Mouse (Mus musculus): ENCODE data around the gene Mfsd2b. TPM values are rescaled to one million over a fixed set of nuclear protein-coding genes. Genes with fewer than 3 reads are reported as not detected.

Mfsd2b gene
- 9.1 TPM for polyA plus RNA-seq (2015; fragmentation: Illumina TruSeq; extraction: RNeasy Lipid Tissue Mini Kit (QIAGEN cat#74804); ENCODE audit: insufficient read depth, low replicate concordance)

GRCm38 (mm10) chr12:4874161-4874927 lies at the start of gene Mfsd2b:
Gene Mfsd2b, minus strand, starts transcription at chr12:4874359.

DNA sequence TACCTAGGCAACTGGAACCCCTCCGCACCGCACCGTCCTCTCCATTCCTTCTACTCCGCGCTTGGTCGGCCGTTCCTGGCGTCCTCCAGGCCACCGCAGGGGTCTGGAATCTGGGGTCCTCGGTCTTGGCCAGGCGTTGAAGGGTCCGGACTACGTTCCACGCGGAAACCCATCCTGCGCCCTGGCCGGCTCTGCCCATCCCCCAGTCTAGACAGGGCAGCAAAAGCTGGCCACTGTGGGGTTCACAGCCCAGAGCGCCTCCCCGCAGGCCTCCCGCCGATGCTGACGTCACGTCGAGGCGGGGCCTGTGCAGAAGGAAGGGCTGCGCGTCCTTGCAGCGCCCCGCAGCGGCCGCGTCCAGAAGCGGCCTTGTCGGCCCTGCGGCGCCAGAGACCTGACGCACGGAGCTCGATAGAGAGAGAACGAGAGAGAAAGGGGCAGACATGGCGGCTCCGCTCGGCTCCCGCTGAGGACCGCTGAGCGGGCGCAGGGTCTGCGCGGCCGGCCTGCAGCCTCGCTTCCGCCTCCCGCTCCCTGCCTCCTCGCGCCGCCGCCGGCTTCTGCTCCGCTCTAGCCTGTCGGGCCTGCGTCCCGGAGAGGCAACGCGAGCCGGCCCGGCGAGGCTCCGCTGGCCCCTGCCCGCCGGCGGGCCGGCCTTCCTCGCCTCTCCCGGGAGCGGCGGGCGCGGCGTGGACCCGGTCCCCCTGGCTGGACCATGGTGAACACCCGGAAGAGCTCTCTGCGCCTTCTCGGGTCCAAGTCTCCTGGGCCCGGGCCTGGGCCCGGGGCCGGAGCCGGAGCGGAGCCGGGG lies 43.0 kb upstream of the Mfsd2b start, which contains the start of gene Atad2b:
Gene Atad2b, plus strand, starts transcription at position 360 of the 811 bp plus-strand sequence.

DNA sequence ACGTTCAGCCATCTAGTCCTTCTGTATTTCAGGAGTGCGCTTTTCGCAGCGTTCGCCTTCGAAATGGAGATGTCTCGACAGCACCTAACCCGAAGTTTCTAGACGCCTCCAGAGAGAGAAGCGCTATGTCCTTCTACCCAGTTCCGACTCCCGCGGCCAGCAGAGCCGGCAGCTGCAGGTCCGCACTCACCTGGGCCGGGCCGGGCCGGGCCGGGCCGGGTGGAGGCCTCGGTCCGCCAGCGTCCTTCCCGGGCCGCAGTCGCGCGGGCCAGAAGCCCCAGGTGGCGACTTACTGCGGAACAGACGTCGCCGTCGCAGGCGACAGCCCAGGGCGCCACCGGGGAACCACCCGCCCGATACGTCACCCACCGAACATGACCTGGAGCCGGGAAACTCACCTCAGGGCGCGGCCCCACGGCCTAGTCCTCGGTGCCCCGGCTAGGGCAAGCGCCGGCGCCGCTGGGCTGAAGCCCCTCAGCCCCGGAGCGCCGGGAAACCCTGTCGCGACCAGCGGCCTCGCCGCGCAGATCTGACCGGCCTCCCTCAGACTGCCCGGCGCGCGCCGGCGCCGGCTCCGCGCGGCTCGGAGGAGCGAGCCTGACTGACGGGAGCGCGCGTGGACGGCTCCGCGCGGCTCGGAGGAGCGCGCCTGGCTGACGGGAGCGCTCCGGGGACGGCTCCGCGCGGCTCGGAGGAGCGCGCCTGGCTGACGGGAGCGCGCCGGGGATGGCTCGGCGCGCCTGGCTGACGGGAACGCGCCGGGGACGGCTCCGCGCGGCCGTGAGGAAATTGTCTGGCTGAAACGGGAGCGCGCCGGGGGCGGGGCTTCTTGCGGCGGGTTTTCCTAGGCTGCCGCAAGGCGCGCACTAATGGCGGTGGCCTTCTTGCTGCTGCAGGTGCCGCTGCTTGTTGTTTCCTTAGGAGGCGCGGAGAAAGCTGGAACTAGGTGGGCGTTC lies 33.1 kb upstream of the Mfsd2b start, which contains the start of gene Ubxn2a:
Gene Ubxn2a, minus strand, starts transcription at position 755 of the 956 bp plus-strand sequence.

GRCm38 (mm10) chr12:4842890-4843597 lies 31.1 kb downstream of the Mfsd2b start, which contains the start of gene Wdcp:
Gene Wdcp, plus strand, starts transcription at chr12:4843303.

GRCm38 (mm10) chr12:4841392-4841887 lies 32.7 kb downstream of the Mfsd2b start, which contains the start of gene Fkbp1b:
Gene Fkbp1b, minus strand, starts transcription at chr12:4841591.

GRCm38 (mm10) chr12:4817361-4818101 lies 56.6 kb downstream of the Mfsd2b start, which contains the start of gene Sf3b6:
Gene Sf3b6, plus strand, starts transcription at chr12:4817544.

Other genes starting within 250 kb of the Mfsd2b start
- gene Fam228a, start 135.9 kb downstream of the Mfsd2b start, polyA plus RNA-seq (2015; fragmentation: Illumina TruSeq; extraction: RNeasy Lipid Tissue Mini Kit (QIAGEN cat#74804); ENCODE audit: insufficient read depth, low replicate concordance): 0.15 TPM
- gene Pfn4, start 105.3 kb downstream of the Mfsd2b start, polyA plus RNA-seq (2015; fragmentation: Illumina TruSeq; extraction: RNeasy Lipid Tissue Mini Kit (QIAGEN cat#74804); ENCODE audit: insufficient read depth, low replicate concordance): 0.29 TPM
- gene Fam228b, start 105.1 kb downstream of the Mfsd2b start, polyA plus RNA-seq (2015; fragmentation: Illumina TruSeq; extraction: RNeasy Lipid Tissue Mini Kit (QIAGEN cat#74804); ENCODE audit: insufficient read depth, low replicate concordance): 1.3 TPM
- gene Sf3b6, start 56.8 kb downstream of the Mfsd2b start, polyA plus RNA-seq (2015; fragmentation: Illumina TruSeq; extraction: RNeasy Lipid Tissue Mini Kit (QIAGEN cat#74804); ENCODE audit: insufficient read depth, low replicate concordance): 201 TPM
- 1.4 TPM for gene Fkbp1b, start 32.8 kb downstream of the Mfsd2b start, polyA plus RNA-seq (2015; fragmentation: Illumina TruSeq; extraction: RNeasy Lipid Tissue Mini Kit (QIAGEN cat#74804); ENCODE audit: insufficient read depth, low replicate concordance)
- 11.7 TPM for gene Wdcp, start 31.1 kb downstream of the Mfsd2b start, polyA plus RNA-seq (2015; fragmentation: Illumina TruSeq; extraction: RNeasy Lipid Tissue Mini Kit (QIAGEN cat#74804); ENCODE audit: insufficient read depth, low replicate concordance)
- gene Ubxn2a, start 33.3 kb upstream of the Mfsd2b start, polyA plus RNA-seq (2015; fragmentation: Illumina TruSeq; extraction: RNeasy Lipid Tissue Mini Kit (QIAGEN cat#74804); ENCODE audit: insufficient read depth, low replicate concordance): 40.1 TPM
- 41.0 TPM for gene Atad2b, start 43.0 kb upstream of the Mfsd2b start, polyA plus RNA-seq (2015; fragmentation: Illumina TruSeq; extraction: RNeasy Lipid Tissue Mini Kit (QIAGEN cat#74804); ENCODE audit: insufficient read depth, low replicate concordance)

All from spleen, adult 10 weeks (tissue).